Mouse (Mus musculus): Measurements from ENCODE around the gene Fgfr2.

Fgfr2 gene

GRCm38 (mm10) chr7:132365111-132365510, 758.0 kb downstream of the Fgfr2 start:
- no peak for DNase-seq (ENCODE audit: inconsistent age in 2 of 2, low spot score in 1 of 2)

GRCm38 (mm10) chr7:132364506-132364905, 758.6 kb downstream of the Fgfr2 start:
- DNase-seq (ENCODE audit: inconsistent age in 2 of 2, low spot score in 1 of 2), result no peak

GRCm38 (mm10) chr7:132360336-132360735, 762.8 kb downstream of the Fgfr2 start:
- no peak for DNase-seq (ENCODE audit: inconsistent age in 2 of 2, low spot score in 1 of 2)

- DNase-seq (ENCODE audit: inconsistent age in 2 of 2, low spot score in 1 of 2), result peak; percentile 46 to 71
Measured at GRCm38 (mm10) chr7:132358709-132359108, 764.4 kb downstream of the Fgfr2 start.

GRCm38 (mm10) chr7:132358250-132358649, 764.9 kb downstream of the Fgfr2 start:
- DNase-seq (ENCODE audit: inconsistent age in 2 of 2, low spot score in 1 of 2), result peak in 1 of 2 experiments; percentile 27

- DNase-seq (ENCODE audit: inconsistent age in 2 of 2, low spot score in 1 of 2), result no peak
Measured at GRCm38 (mm10) chr7:132357841-132358237, 765.3 kb downstream of the Fgfr2 start.

GRCm38 (mm10) chr7:132356881-132357840, 766.0 kb downstream of the Fgfr2 start:
- DNase-seq (ENCODE audit: inconsistent age in 2 of 2, low spot score in 1 of 2), result no peak

- no peak for DNase-seq (ENCODE audit: inconsistent age in 2 of 2, low spot score in 1 of 2)
Measured at GRCm38 (mm10) chr7:132356185-132356584, 767.0 kb downstream of the Fgfr2 start.

GRCm38 (mm10) chr7:132355767-132356166, 767.4 kb downstream of the Fgfr2 start:
- DNase-seq (ENCODE audit: inconsistent age in 2 of 2, low spot score in 1 of 2), result no peak

GRCm38 (mm10) chr7:132349075-132349572, 774.0 kb downstream of the Fgfr2 start:
- no peak for DNase-seq (ENCODE audit: inconsistent age in 2 of 2, low spot score in 1 of 2)

- DNase-seq (ENCODE audit: inconsistent age in 2 of 2, low spot score in 1 of 2), result peak; percentile 34 to 72
Measured at GRCm38 (mm10) chr7:132347273-132348045, 775.7 kb downstream of the Fgfr2 start.

- peak; percentile 34 to 81 for DNase-seq (ENCODE audit: inconsistent age in 2 of 2, low spot score in 1 of 2)
Measured at GRCm38 (mm10) chr7:132345526-132346070, 777.6 kb downstream of the Fgfr2 start.

- peak in 1 of 2 experiments; percentile 78 for DNase-seq (ENCODE audit: inconsistent age in 2 of 2, low spot score in 1 of 2)
Measured at GRCm38 (mm10) chr7:132344606-132345005, 778.5 kb downstream of the Fgfr2 start.

GRCm38 (mm10) chr7:132343900-132344299, 779.2 kb downstream of the Fgfr2 start:
- DNase-seq (ENCODE audit: inconsistent age in 2 of 2, low spot score in 1 of 2), result no peak

GRCm38 (mm10) chr7:132343146-132343545, 780.0 kb downstream of the Fgfr2 start:
- DNase-seq (ENCODE audit: inconsistent age in 2 of 2, low spot score in 1 of 2), result no peak

- DNase-seq (ENCODE audit: inconsistent age in 2 of 2, low spot score in 1 of 2), result peak in 1 of 2 experiments; percentile 27
Measured at GRCm38 (mm10) chr7:132339041-132339839, 783.9 kb downstream of the Fgfr2 start.

GRCm38 (mm10) chr7:132338350-132338749, 784.8 kb downstream of the Fgfr2 start:
- peak in 1 of 2 experiments; percentile 59 for DNase-seq (ENCODE audit: inconsistent age in 2 of 2, low spot score in 1 of 2)

GRCm38 (mm10) chr7:132337268-132337917, 785.8 kb downstream of the Fgfr2 start:
- no peak for DNase-seq (ENCODE audit: inconsistent age in 2 of 2, low spot score in 1 of 2)

- no peak for DNase-seq (ENCODE audit: inconsistent age in 2 of 2, low spot score in 1 of 2)
Measured at GRCm38 (mm10) chr7:132336781-132337180, 786.4 kb downstream of the Fgfr2 start.

- no peak for DNase-seq (ENCODE audit: inconsistent age in 2 of 2, low spot score in 1 of 2)
Measured at GRCm38 (mm10) chr7:132335367-132335766, 787.8 kb downstream of the Fgfr2 start.
